Mouse (Mus musculus) megakaryocyte, embryonic 14.5 days (primary cell): ENCODE measurements around the gene Selenoi.

Source experiments
- FLI1 ChIP-seq: IDR thresholded peaks from 2 replicates; pipeline ENCODE4 v1.6.1; 2012; ENCODE audit warnings: low read length, inconsistent platforms, mixed read lengths
- GATA1 ChIP-seq: IDR thresholded peaks from 3 replicates; pipeline ENCODE4 v1.6.1; 2012; ENCODE audit warnings: mixed read lengths, low read length, inconsistent platforms, borderline replicate concordance

DNA sequence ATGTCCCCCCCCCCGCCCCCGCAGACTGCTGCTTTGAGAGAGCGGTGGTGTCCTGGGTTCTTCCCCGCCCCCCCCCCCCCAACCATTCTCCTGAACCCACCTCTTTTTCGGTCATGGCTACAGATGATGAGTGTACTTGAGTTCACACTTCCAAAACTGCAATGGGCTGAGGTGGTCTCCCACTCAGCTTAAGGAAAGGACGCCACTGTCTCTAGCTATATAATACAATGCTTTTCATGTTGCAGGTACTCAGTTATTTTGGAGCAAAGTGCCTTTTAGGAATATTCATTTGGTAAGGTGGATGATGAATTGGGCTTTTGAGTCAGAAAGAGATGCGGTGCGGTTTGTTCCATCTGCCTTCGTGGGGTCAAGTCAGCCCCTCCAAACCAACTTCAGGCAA, 48.5 kb downstream of the Selenoi start:
- no peak for TF ChIP-seq GATA1
- no peak for TF ChIP-seq FLI1
